Mouse (Mus musculus) embryonic stem cell, embryonic (primary cell): ENCODE measurements at regions not wholly inside any gene's neighbourhood (a gene's known extent, or its start where the extent isn't known, plus 50 kb on each side); places are given as distances from the start of the nearest gene placed in this dataset.

Experiments used
- CTCF ChIA-PET, 4 experiments: fragments of 300-600 bp in 2 of 4; fragments of 350-600 bp in 2 of 4; sonication (Branson Sonifier 250); formaldehyde crosslinking; loops; one replicate each; lab custom pipeline; 2022; ENCODE audit warnings: inconsistent platforms in 2 of 4; lab: Charles Lee
- POLR2A ChIA-PET, 4 experiments: fragments of 300-600 bp in 2 of 4; fragments of 350-600 bp in 2 of 4; sonication (Branson Sonifier 250); formaldehyde crosslinking; loops; one replicate each; lab custom pipeline; 2022; ENCODE audit warnings: antibody characterized with exemption in 4 of 4, inconsistent platforms in 1 of 4; lab: Charles Lee

GRCm38 (mm10) chr12:6211266-6211665, 835.8 kb upstream of the Klhl29 start:
- ChIA-PET CTCF (no interaction called here), POLR2A (no interaction called here)

- ChIA-PET POLR2A (no interaction called here), CTCF (no interaction called here)
Observed at GRCm38 (mm10) chr12:6189232-6189631, 813.8 kb upstream of the Klhl29 start.

GRCm38 (mm10) chr12:6168795-6169194, 793.3 kb upstream of the Klhl29 start:
- ChIA-PET CTCF (no interaction called here), POLR2A (no interaction called here)

- ChIA-PET POLR2A (no interaction called here), CTCF (no interaction called here)
Observed at GRCm38 (mm10) chr12:6154287-6154686, 778.8 kb upstream of the Klhl29 start.

- CTCF ChIA-PET, result no interaction called here
- POLR2A ChIA-PET, result no interaction called here
Observed at GRCm38 (mm10) chr12:6151476-6151875, 776.0 kb upstream of the Klhl29 start.

GRCm38 (mm10) chr12:6132451-6132850, 757.0 kb upstream of the Klhl29 start:
- POLR2A ChIA-PET, result no interaction called here
- CTCF ChIA-PET, result no interaction called here

GRCm38 (mm10) chr12:6119557-6119956, 744.1 kb upstream of the Klhl29 start:
- ChIA-PET POLR2A (interaction anchor here in 1 of 4 experiments (0.6 kb wide), 1 partner anchor 357 kb away, joined by 3 read pairs; no protein-coding TSS in a partner anchor), CTCF (no interaction called here)

- POLR2A ChIA-PET, result no interaction called here
- CTCF ChIA-PET, result no interaction called here
Observed at GRCm38 (mm10) chr12:6115254-6115653, 739.8 kb upstream of the Klhl29 start.

- ChIA-PET CTCF (interaction anchor here in 1 of 4 experiments (0.6 kb wide), 1 partner anchor 13 kb away, joined by 3 read pairs; no protein-coding TSS in a partner anchor), POLR2A (no interaction called here)
Observed at GRCm38 (mm10) chr12:6097295-6097694, 721.8 kb upstream of the Klhl29 start.

GRCm38 (mm10) chr12:6087627-6088350, 712.3 kb upstream of the Klhl29 start:
- CTCF ChIA-PET, result no interaction called here
- POLR2A ChIA-PET, result interaction anchor here in 1 of 4 experiments (0.7 kb wide), 1 partner anchor 364 kb away, joined by 3 read pairs; no protein-coding TSS in a partner anchor

GRCm38 (mm10) chr12:6087071-6087470, 711.6 kb upstream of the Klhl29 start:
- POLR2A ChIA-PET, result interaction anchor here in 1 of 4 experiments (0.7 kb wide), 1 partner anchor 365 kb away, joined by 3 read pairs; no protein-coding TSS in a partner anchor
- CTCF ChIA-PET, result no interaction called here

- CTCF ChIA-PET, result no interaction called here
- POLR2A ChIA-PET, result no interaction called here
Observed at GRCm38 (mm10) chr12:6046866-6047689, 671.6 kb upstream of the Klhl29 start.

GRCm38 (mm10) chr12:6046110-6046509, 670.6 kb upstream of the Klhl29 start:
- CTCF ChIA-PET, result no interaction called here

GRCm38 (mm10) chr12:6042326-6042725, 666.8 kb upstream of the Klhl29 start:
- CTCF ChIA-PET, result no interaction called here

More at GRCm38 (mm10) chr12:6046110-6046509, 670.6 kb upstream of the Klhl29 start:
- POLR2A ChIA-PET, result no interaction called here

GRCm38 (mm10) chr12:6024111-6024510, 648.6 kb upstream of the Klhl29 start:
- POLR2A ChIA-PET, result interaction anchor here in 1 of 4 experiments (0.5 kb wide), 1 partner anchor 906 kb away, joined by 3 read pairs; no protein-coding TSS in a partner anchor

More at GRCm38 (mm10) chr12:6042326-6042725, 666.8 kb upstream of the Klhl29 start:
- POLR2A ChIA-PET, result no interaction called here

GRCm38 (mm10) chr12:6022490-6022889, 647.0 kb upstream of the Klhl29 start:
- CTCF ChIA-PET, result no interaction called here
- POLR2A ChIA-PET, result no interaction called here

More at GRCm38 (mm10) chr12:6024111-6024510, 648.6 kb upstream of the Klhl29 start:
- CTCF ChIA-PET, result no interaction called here

- ChIA-PET CTCF (no interaction called here), POLR2A (no interaction called here)
Observed at GRCm38 (mm10) chr12:6000961-6001360, 625.5 kb upstream of the Klhl29 start.

GRCm38 (mm10) chr12:5997366-5997765, 621.9 kb upstream of the Klhl29 start:
- CTCF ChIA-PET, result no interaction called here
- POLR2A ChIA-PET, result no interaction called here

GRCm38 (mm10) chr12:5996672-5997071, 621.2 kb upstream of the Klhl29 start:
- POLR2A ChIA-PET, result no interaction called here
- CTCF ChIA-PET, result no interaction called here

- ChIA-PET POLR2A (no interaction called here), CTCF (no interaction called here)
Observed at GRCm38 (mm10) chr12:5983937-5984610, 608.6 kb upstream of the Klhl29 start.
